Mouse (Mus musculus) G1E (cell line): ENCODE measurements at regions not wholly inside any gene's neighbourhood (a gene's known extent, or its start where the extent isn't known, plus 50 kb on each side); places are given as distances from the start of the nearest gene placed in this dataset.

Source experiments
- CTCF ChIP-seq: IDR thresholded peaks from 2 replicates; pipeline ENCODE4 v1.5.1; 2012; ENCODE audit warnings: low read depth, low read length, inconsistent platforms, mixed read lengths
- GATA1 ChIP-seq: IDR thresholded peaks from 2 replicates; pipeline ENCODE4 v1.6.1; 2012; ENCODE audit warnings: borderline replicate concordance, low read length, inconsistent platforms, mixed read lengths

DNA sequence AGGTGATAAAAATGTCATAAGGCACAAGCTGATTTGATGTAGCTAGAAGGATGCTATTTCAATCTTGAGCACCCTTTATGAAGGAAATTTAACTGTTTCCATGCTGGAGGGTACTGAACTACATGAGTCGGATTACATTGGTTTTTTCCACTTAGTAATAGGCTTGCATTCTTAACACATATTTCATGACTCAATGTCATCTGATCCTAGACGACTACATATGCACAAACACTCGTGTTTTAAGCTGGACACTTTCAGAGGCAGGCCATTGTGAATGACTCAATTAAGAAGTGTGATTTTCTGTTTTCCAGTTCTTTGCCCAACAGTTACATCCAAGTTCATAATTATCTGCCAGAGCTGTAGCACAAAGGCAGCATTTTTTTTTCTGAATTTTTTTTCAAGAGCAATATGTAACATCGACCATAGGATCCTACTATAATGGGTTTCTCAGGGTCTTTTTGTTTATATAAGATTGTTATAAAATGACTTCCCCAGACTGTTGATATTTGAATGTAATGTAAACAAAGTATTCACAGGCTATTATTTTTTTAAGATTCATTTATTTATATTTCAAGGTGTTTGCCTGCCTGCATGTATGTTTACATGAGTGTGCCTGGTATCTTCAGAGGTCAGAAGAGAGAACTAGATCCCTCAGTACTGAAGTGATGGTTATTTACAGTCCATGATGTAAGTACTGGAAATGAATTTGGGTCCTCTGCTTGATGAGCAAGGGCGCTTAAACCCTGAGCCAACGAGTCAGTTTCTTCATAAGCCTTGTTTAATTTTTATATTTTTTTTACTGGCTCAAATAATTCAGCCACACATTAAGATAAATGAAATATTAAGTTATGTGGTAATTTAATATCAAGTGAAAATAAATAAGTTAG is 526.6 kb upstream of the Gje1 start:
- TF ChIP-seq CTCF (no peak), GATA1 (no peak)
